Mouse (Mus musculus) embryonic facial prominence, embryonic 11.5 days (tissue): Measurements from ENCODE around the gene L1cam. TPM values are rescaled to one million over a fixed set of nuclear protein-coding genes. Genes with fewer than 3 reads are reported as not detected.

ENCODE experiments used
- ATAC-seq: fragments of 200-750 bp; cut with Nextera tagmentation; replicated peaks from 2 replicates; pipeline ENCODE4 v1.8.0; 2017; ENCODE audit warnings: low read depth; ENCODE audit not compliant: insufficient number of reproducible peaks, low FRiP score, low TSS enrichment
- DNase-seq: peaks from one replicate; pipeline ENCODE4 v3.0.0-alpha.2; 2015; ENCODE audit warnings: low spot score
- H3K27ac ChIP-seq: fragments of 300-500 bp; sonication (generic); replicated peaks from 2 replicates; pipeline ENCODE4 v1.5.1; 2014; ENCODE audit warnings: mild to moderate bottlenecking, low read depth, low read length, control low read depth
- H3K27me3 ChIP-seq: fragments of 300-500 bp; sonication (generic); 2 replicates; pipeline ENCODE4 v1.6.1; 2014; ENCODE audit warnings: mild to moderate bottlenecking, low read length, moderate library complexity, mixed read lengths; ENCODE audit not compliant: control insufficient read depth, insufficient read depth
- H3K36me3 ChIP-seq: fragments of 300-500 bp; sonication (generic); replicated peaks from 2 replicates; pipeline ENCODE4 v1.6.1; 2014; ENCODE audit warnings: low read depth, mild to moderate bottlenecking, low read length, moderate library complexity, mixed read lengths; ENCODE audit not compliant: control insufficient read depth, insufficient read depth
- H3K4me1 ChIP-seq: fragments of 300-500 bp; sonication (generic); 2 replicates; pipeline ENCODE4 v1.6.1; 2014; ENCODE audit warnings: low read length, mixed read lengths; ENCODE audit not compliant: control insufficient read depth, insufficient read depth
- H3K4me2 ChIP-seq: fragments of 300-500 bp; sonication (generic); 2 replicates; pipeline ENCODE4 v1.6.1; 2014; ENCODE audit warnings: low read depth, mild to moderate bottlenecking, control low read depth, low read length, moderate library complexity
- H3K4me3 ChIP-seq: fragments of 300-500 bp; sonication (generic); 2 replicates; pipeline ENCODE4 v1.5.1; 2014; ENCODE audit warnings: low read depth, low read length, control low read depth
- H3K9ac ChIP-seq: fragments of 300-500 bp; sonication (generic); replicated peaks from 2 replicates; pipeline ENCODE4 v1.6.1; 2014; ENCODE audit warnings: mild to moderate bottlenecking, control low read depth, low read length
- H3K9me3 ChIP-seq: fragments of 300-500 bp; sonication (generic); replicated peaks from 2 replicates; pipeline ENCODE4 v1.6.1; 2016; ENCODE audit warnings: mild to moderate bottlenecking, low read length, inconsistent platforms, mixed read lengths; ENCODE audit not compliant: control insufficient read depth
- WGBS: fragments of 180-500 bp; shearing (Covaris S2); extraction: QIAGEN DNeasy Blood & Tissue Kit; methylation state at CpG from one replicate; pipeline ENCODE4 v1.1.7; 2014; 5-methylcytosine and 5-hydroxymethylcytosine counted together
- polyA plus RNA-seq: library from polyadenylated mRNA; unstranded; fragments of >200 nt; fragmentation: Nextera tagmentation; extraction: Ambion mirVana; gene quantifications from 2 replicates; pipeline ENCODE4 v1.2.1, GENCODE M21; 2014

L1cam gene
- polyA plus RNA-seq, 1 experiment from 2014 or later, result 6.6 TPM

GRCm38 (mm10) chrX:73897959-73898358 is 2.1 kb upstream of the L1cam start:
- no peaks in the 10 kb centered on the region for H3K9me3 ChIP-seq
- no peak for ATAC-seq
- WGBS, result 80% methylated on average over 3 of the region's 3 CpGs
- H3K36me3 ChIP-seq, result no peaks in the 10 kb centered on the region
- no peak for DNase-seq
- no peaks in the 10 kb centered on the region for H3K4me1 ChIP-seq
- H3K4me2 ChIP-seq, result no peak overlapping the region
- H3K9ac ChIP-seq, result no peak overlapping the region
- no peak overlapping the region for H3K4me3 ChIP-seq
- no peak overlapping the region for H3K27ac ChIP-seq
- no peaks in the 10 kb centered on the region for H3K27me3 ChIP-seq

GRCm38 (mm10) chrX:73892833-73893232 is 3.1 kb downstream of the L1cam start:
- ATAC-seq, result no peak
- Histone ChIP-seq H3K36me3 (no peaks in the 10 kb centered on the region), H3K27me3 (no peaks in the 10 kb centered on the region), H3K4me3 (no peak overlapping the region), H3K9ac (no peak overlapping the region), H3K4me1 (no peaks in the 10 kb centered on the region), H3K27ac (no peak overlapping the region), H3K4me2 (no peak overlapping the region), H3K9me3 (no peaks in the 10 kb centered on the region)
- DNase-seq, result no peak
- WGBS, result 86% methylated on average over 14 of the region's 14 CpGs

GRCm38 (mm10) chrX:73891551-73892152 is 4.3 kb downstream of the L1cam start, which contains the start of gene Avpr2:
TSS of gene Avpr2 (plus strand) at chrX:73892102.
- no peaks in the 10 kb centered on the region for H3K27me3 ChIP-seq
- no peak for DNase-seq
- 80% methylated on average over 6 of the region's 6 CpGs for WGBS
- no peak within 1 kb of the TSS for H3K27ac ChIP-seq
- H3K9ac ChIP-seq, result no peak within 1 kb of the TSS
- no peak for ATAC-seq
- H3K4me1 ChIP-seq, result no peaks in the 10 kb centered on the region
- H3K4me2 ChIP-seq, result no peak within 1 kb of the TSS
- H3K9me3 ChIP-seq, result no peaks in the 10 kb centered on the region
- no peak within 1 kb of the TSS for H3K4me3 ChIP-seq
- no peaks in the 10 kb centered on the region for H3K36me3 ChIP-seq

- Histone ChIP-seq H3K4me2 (no peak overlapping the region), H3K4me3 (no peak overlapping the region), H3K27ac (no peak overlapping the region), H3K36me3 (no peaks in the 10 kb centered on the region), H3K9me3 (no peaks in the 10 kb centered on the region), H3K9ac (no peak overlapping the region), H3K27me3 (peaks cover 6% of the 10 kb centered on the region; the same call in 1 of the 2 replicates), H3K4me1 (no peaks in the 10 kb centered on the region)
- ATAC-seq (no peak), DNase-seq (peak; percentile 1)
- 12% methylated on average over 6 of the region's 6 CpGs for WGBS
Measured at GRCm38 (mm10) chrX:73881463-73881862, 14.4 kb downstream of the L1cam start.

GRCm38 (mm10) chrX:73881036-73881427 is 14.9 kb downstream of the L1cam start:
- no peak overlapping the region for H3K27ac ChIP-seq
- DNase-seq, result peak; percentile 15

GRCm38 (mm10) chrX:73880194-73881035 is 15.5 kb downstream of the L1cam start:
- ATAC-seq, result peak; percentile 23; the same call in 1 of the 2 replicates
- Histone ChIP-seq H3K27me3 (peaks cover 6% of the 10 kb centered on the region; the same call in 1 of the 2 replicates), H3K9ac (peak overlapping the region; percentile 9; the same call in 1 of the 2 replicates), H3K36me3 (no peaks in the 10 kb centered on the region), H3K4me2 (peak overlapping the region; percentile 70), H3K4me3 (peak overlapping the region; percentile 36), H3K27ac (no peak overlapping the region), H3K4me1 (no peaks in the 10 kb centered on the region), H3K9me3 (no peaks in the 10 kb centered on the region)
- 21% methylated on average over 35 of the region's 48 CpGs for WGBS
- DNase-seq, result peak; percentile 21

More at GRCm38 (mm10) chrX:73881036-73881427, 14.9 kb downstream of the L1cam start:
- Histone ChIP-seq H3K9ac (peak overlapping the region; percentile 9; the same call in 1 of the 2 replicates), H3K4me3 (peak overlapping the region; percentile 36), H3K27me3 (peaks cover 6% of the 10 kb centered on the region; the same call in 1 of the 2 replicates), H3K4me1 (no peaks in the 10 kb centered on the region), H3K36me3 (no peaks in the 10 kb centered on the region), H3K4me2 (peak overlapping the region; percentile 70), H3K9me3 (no peaks in the 10 kb centered on the region)
- ATAC-seq, result 0 out of 2 replicates have a peak, but pooled peaks have one; percentile 59
- 25% methylated on average over 16 of the region's 16 CpGs for WGBS

- DNase-seq (no peak), ATAC-seq (no peak)
- Histone ChIP-seq H3K27ac (no peak overlapping the region), H3K4me3 (no peak overlapping the region), H3K36me3 (no peaks in the 10 kb centered on the region), H3K27me3 (peaks cover 6% of the 10 kb centered on the region; the same call in 1 of the 2 replicates), H3K9ac (no peak overlapping the region), H3K4me1 (no peaks in the 10 kb centered on the region), H3K9me3 (no peaks in the 10 kb centered on the region), H3K4me2 (no peak overlapping the region)
- WGBS, result 62% methylated on average over 1 of the region's 1 CpGs
Measured at GRCm38 (mm10) chrX:73877014-73877413, 18.9 kb downstream of the L1cam start.

- ATAC-seq (no peak), DNase-seq (no peak)
- Histone ChIP-seq H3K4me3 (no peak overlapping the region), H3K9ac (no peak overlapping the region), H3K27me3 (peaks cover 6% of the 10 kb centered on the region; the same call in 1 of the 2 replicates), H3K27ac (no peak overlapping the region), H3K4me2 (no peak overlapping the region), H3K36me3 (no peaks in the 10 kb centered on the region), H3K9me3 (no peaks in the 10 kb centered on the region), H3K4me1 (no peaks in the 10 kb centered on the region)
- WGBS, result 60% methylated on average over 2 of the region's 2 CpGs
Measured at GRCm38 (mm10) chrX:73875881-73876280, 20.0 kb downstream of the L1cam start.
